Mouse (Mus musculus) intestine, embryonic 14.5 days (tissue): Measurements from ENCODE around the gene Pik3cd. TPM values are rescaled to one million over a fixed set of nuclear protein-coding genes. Genes with fewer than 3 reads are reported as not detected.

ENCODE experiments used
- ATAC-seq: fragments of 200-750 bp; cut with Nextera tagmentation; replicated peaks from 2 replicates; pipeline ENCODE4 v1.8.0; 2017; ENCODE audit warnings: low read depth, moderate number of reproducible peaks, moderate TSS enrichment, moderate library complexity; ENCODE audit not compliant: low FRiP score, low TSS enrichment
- DNase-seq: peaks from one replicate; pipeline ENCODE4 v3.0.0-alpha.2; 2018; ENCODE audit warnings: low spot score
- H3K27ac ChIP-seq: fragments of 300-500 bp; sonication (generic); 2 replicates; pipeline ENCODE4 v1.5.1; 2014; ENCODE audit warnings: low read depth, mild to moderate bottlenecking, control low read depth
- H3K27me3 ChIP-seq: fragments of 300-500 bp; sonication (generic); replicated peaks from 2 replicates; pipeline ENCODE4 v1.6.1; 2014; ENCODE audit warnings: low read length, control low read depth; ENCODE audit not compliant: control insufficient read depth, insufficient read depth
- H3K36me3 ChIP-seq: fragments of 300-500 bp; sonication (generic); 2 replicates; pipeline ENCODE4 v1.6.1; 2014; ENCODE audit warnings: low read length, control low read depth; ENCODE audit not compliant: control insufficient read depth, insufficient read depth
- H3K4me1 ChIP-seq: fragments of 300-500 bp; sonication (generic); replicated peaks from 2 replicates; pipeline ENCODE4 v1.6.1; 2014; ENCODE audit warnings: low read length, control low read depth, mixed read lengths; ENCODE audit not compliant: control insufficient read depth, insufficient read depth
- H3K4me2 ChIP-seq: fragments of 300-500 bp; sonication (generic); 2 replicates; pipeline ENCODE4 v1.6.1; 2014; ENCODE audit warnings: low read length
- H3K4me3 ChIP-seq: fragments of 300-500 bp; sonication (generic); 2 replicates; pipeline ENCODE4 v1.5.1; 2014; ENCODE audit warnings: low read depth, low read length, control low read depth, mixed read lengths
- H3K9ac ChIP-seq: fragments of 300-500 bp; sonication (generic); 2 replicates; pipeline ENCODE4 v1.6.1; 2014; ENCODE audit warnings: mild to moderate bottlenecking, low read length
- H3K9me3 ChIP-seq: fragments of 300-500 bp; sonication (generic); 2 replicates; pipeline ENCODE4 v1.6.1; 2016; ENCODE audit warnings: low read length, control low read depth; ENCODE audit not compliant: control insufficient read depth
- WGBS: fragments of 180-500 bp; shearing (Covaris S2); extraction: QIAGEN DNeasy Blood & Tissue Kit; methylation state at CpG from one replicate; pipeline ENCODE4 v1.1.7; 2014; 5-methylcytosine and 5-hydroxymethylcytosine counted together
- microRNA-seq: library from miRNA; unstranded; fragments of <30 nt; microRNA quantifications from one replicate; pipeline ENCODE4, GENCODE M21; 2016
- polyA plus RNA-seq: library from polyadenylated mRNA; unstranded; fragments of >200 nt; fragmentation: Nextera tagmentation; extraction: Ambion mirVana; gene quantifications from 2 replicates; pipeline ENCODE4 v1.2.1, GENCODE M21; 2014

Pik3cd gene
- polyA plus RNA-seq, 1 experiment from 2014 or later: 5.2 TPM

- Histone ChIP-seq H3K4me1 (peaks cover 24% of the 10 kb centered on the region), H3K36me3 (no peaks in the 10 kb centered on the region), H3K9me3 (no peaks in the 10 kb centered on the region), H3K27me3 (no peaks in the 10 kb centered on the region), H3K9ac (no peak overlapping the region), H3K4me3 (no peak overlapping the region), H3K27ac (no peak overlapping the region), H3K4me2 (no peak overlapping the region)
- WGBS: 81% methylated on average over 18 of the region's 18 CpGs
- DNase-seq (no peak), ATAC-seq (no peak)
These were observed 96.3 kb downstream of the Pik3cd start for GRCm38 (mm10) chr4:149606056-149606455.

- Histone ChIP-seq H3K9me3 (no peaks in the 10 kb centered on the region), H3K27me3 (no peaks in the 10 kb centered on the region), H3K27ac (no peak overlapping the region), H3K36me3 (no peaks in the 10 kb centered on the region), H3K4me2 (no peak overlapping the region), H3K9ac (no peak overlapping the region), H3K4me1 (peaks cover 24% of the 10 kb centered on the region), H3K4me3 (no peak overlapping the region)
- 77% methylated on average over 3 of the region's 3 CpGs for WGBS
- DNase-seq (no peak), ATAC-seq (no peak)
These were observed 97.9 kb downstream of the Pik3cd start for GRCm38 (mm10) chr4:149604518-149604917.

- 53% methylated on average over 1 of the region's 1 CpGs for WGBS
- no peak overlapping the region for H3K9ac ChIP-seq
- no peak for ATAC-seq
These were observed 98.5 kb downstream of the Pik3cd start for GRCm38 (mm10) chr4:149603860-149604259.

GRCm38 (mm10) chr4:149602236-149602635 lies 100.1 kb downstream of the Pik3cd start:
- no peaks in the 10 kb centered on the region for H3K36me3 ChIP-seq
- no peak overlapping the region for H3K27ac ChIP-seq
- H3K4me3 ChIP-seq: no peak overlapping the region
- no peak overlapping the region for H3K9ac ChIP-seq
- 52% methylated on average over 7 of the region's 7 CpGs for WGBS
- H3K9me3 ChIP-seq: no peaks in the 10 kb centered on the region
- no peak for ATAC-seq
- peaks cover 18% of the 10 kb centered on the region for H3K4me1 ChIP-seq
- no peak for DNase-seq
- H3K27me3 ChIP-seq: no peaks in the 10 kb centered on the region
- no peak overlapping the region for H3K4me2 ChIP-seq

More at GRCm38 (mm10) chr4:149603860-149604259, 98.5 kb downstream of the Pik3cd start:
- Histone ChIP-seq H3K9me3 (no peaks in the 10 kb centered on the region), H3K36me3 (no peaks in the 10 kb centered on the region), H3K4me1 (peaks cover 24% of the 10 kb centered on the region), H3K27ac (no peak overlapping the region), H3K27me3 (no peaks in the 10 kb centered on the region), H3K4me3 (no peak overlapping the region), H3K4me2 (no peak overlapping the region)
- DNase-seq: no peak

- peaks cover 12% of the 10 kb centered on the region for H3K4me1 ChIP-seq
- no peak overlapping the region for H3K4me3 ChIP-seq
- no peaks in the 10 kb centered on the region for H3K36me3 ChIP-seq
- no peak for ATAC-seq
- H3K27me3 ChIP-seq: no peaks in the 10 kb centered on the region
- WGBS: 21% methylated on average over 4 of the region's 4 CpGs
- DNase-seq: no peak
- no peak overlapping the region for H3K27ac ChIP-seq
- no peak overlapping the region for H3K4me2 ChIP-seq
- H3K9me3 ChIP-seq: no peaks in the 10 kb centered on the region
- H3K9ac ChIP-seq: no peak overlapping the region
These were observed 100.9 kb downstream of the Pik3cd start for GRCm38 (mm10) chr4:149601484-149601883.

GRCm38 (mm10) chr4:149600130-149600529 lies 102.2 kb downstream of the Pik3cd start:
- Histone ChIP-seq H3K9ac (no peak overlapping the region), H3K4me3 (no peak overlapping the region), H3K27ac (no peak overlapping the region), H3K4me2 (no peak overlapping the region), H3K36me3 (no peaks in the 10 kb centered on the region), H3K9me3 (no peaks in the 10 kb centered on the region), H3K27me3 (no peaks in the 10 kb centered on the region), H3K4me1 (peaks cover 12% of the 10 kb centered on the region)
- DNase-seq: no peak
- ATAC-seq: no peak
- WGBS: 79% methylated on average over 4 of the region's 4 CpGs

GRCm38 (mm10) chr4:149599549-149599948 lies 102.8 kb downstream of the Pik3cd start:
- WGBS: 94% methylated on average over 6 of the region's 6 CpGs
- no peak for ATAC-seq
- no peak for DNase-seq

More at GRCm38 (mm10) chr4:149599549-149599948, 102.8 kb downstream of the Pik3cd start:
- no peak overlapping the region for H3K27ac ChIP-seq
- no peaks in the 10 kb centered on the region for H3K36me3 ChIP-seq
- H3K4me3 ChIP-seq: no peak overlapping the region
- no peaks in the 10 kb centered on the region for H3K9me3 ChIP-seq
- H3K9ac ChIP-seq: no peak overlapping the region
- H3K4me2 ChIP-seq: no peak overlapping the region
- H3K4me1 ChIP-seq: peaks cover 12% of the 10 kb centered on the region
- H3K27me3 ChIP-seq: no peaks in the 10 kb centered on the region

Small RNA genes lying within 50 kb of the gene (microRNA-seq; reads per million reads assigned to microRNA genes)
- not detected for gene Mir7023

Other genes starting within 250 kb of the Pik3cd start
- gene Rbp7, start 247.6 kb downstream of the Pik3cd start, polyA plus RNA-seq: 0.63 and 1.5 TPM in 2 replicates
- 0.83 TPM in 1 of 2 replicates, not detected in the other for gene Tmem274, start 225.2 kb downstream of the Pik3cd start, polyA plus RNA-seq
- gene Nmnat1, start 217.4 kb downstream of the Pik3cd start, polyA plus RNA-seq: 12.0 and 13.7 TPM in 2 replicates
- 42.2 and 46.5 TPM in 2 replicates for gene Lzic, start 217.3 kb downstream of the Pik3cd start, polyA plus RNA-seq
- gene Ctnnbip1, start 184.3 kb downstream of the Pik3cd start, polyA plus RNA-seq: 53.0 and 54.3 TPM in 2 replicates
- 20.5 and 30.8 TPM in 2 replicates for gene Clstn1, start 116.1 kb downstream of the Pik3cd start, polyA plus RNA-seq
- gene Tmem201, start 35.5 kb upstream of the Pik3cd start, polyA plus RNA-seq: 22.2 and 22.9 TPM in 2 replicates
- 11.6 and 12.8 TPM in 2 replicates for gene Slc25a33, start 71.7 kb upstream of the Pik3cd start, polyA plus RNA-seq